Mouse (Mus musculus) stomach, postnatal 0 days (tissue): Measurements from ENCODE around the gene E2f8.

Experiments
- CTCF ChIP-seq: IDR thresholded peaks from 2 replicates; pipeline ENCODE4 v1.5.1; 2016; ENCODE audit warnings: antibody characterized with exemption, low read depth, mild to moderate bottlenecking, moderate library complexity
- EP300 ChIP-seq: optimal IDR thresholded peaks from 2 replicates; pipeline ENCODE3; 2016; ENCODE audit warnings: antibody characterized with exemption

DNA sequence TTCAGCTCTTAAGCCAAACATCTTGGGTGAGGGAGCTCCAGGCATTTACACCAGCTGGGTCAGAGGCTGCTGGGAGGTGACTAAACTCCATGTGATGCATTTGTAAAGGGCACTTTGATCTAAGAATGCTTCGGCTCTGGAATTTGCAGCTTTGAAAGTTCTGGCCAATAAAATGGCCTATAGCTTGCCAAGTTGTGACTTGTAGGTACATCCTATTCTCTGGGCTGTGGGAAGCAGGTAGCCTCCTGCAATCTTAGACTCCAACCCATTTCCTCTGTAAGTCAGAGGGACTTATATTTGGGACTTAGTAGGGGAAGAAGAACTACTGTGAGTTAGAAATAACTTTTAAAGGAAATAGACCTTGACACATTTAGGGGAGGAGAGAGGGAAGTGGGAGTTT, 20.4 kb downstream of the E2f8 start:
- no peak for TF ChIP-seq CTCF
- no peak for TF ChIP-seq EP300
